Mouse (Mus musculus) hindbrain, postnatal 0 days (tissue): ENCODE results near the gene Sept9. TPM values are rescaled to one million over a fixed set of nuclear protein-coding genes. Genes with fewer than 3 reads are reported as not detected.

ENCODE experiments used
- ATAC-seq: fragments of 200-750 bp; cut with Nextera tagmentation; 2 replicates; pipeline ENCODE4 v1.8.0; 2017; ENCODE audit warnings: mild to moderate bottlenecking, moderate TSS enrichment, moderate library complexity
- DNase-seq: peaks from one replicate; pipeline ENCODE4 v3.0.0-alpha.2; 2015; ENCODE audit warnings: low spot score
- H3K27ac ChIP-seq: fragments of 300-500 bp; sonication (generic); 2 replicates; pipeline ENCODE4 v1.5.1; 2014; ENCODE audit warnings: mild to moderate bottlenecking
- H3K27me3 ChIP-seq: fragments of 300-500 bp; sonication (generic); 2 replicates; pipeline ENCODE4 v1.6.1; 2014; ENCODE audit warnings: low read length, mixed read lengths; ENCODE audit not compliant: insufficient read depth
- H3K36me3 ChIP-seq: fragments of 300-500 bp; sonication (generic); 2 replicates; pipeline ENCODE4 v1.6.1; 2014; ENCODE audit warnings: low read length, mixed read lengths; ENCODE audit not compliant: insufficient read depth
- H3K4me1 ChIP-seq: fragments of 300-500 bp; sonication (generic); 2 replicates; pipeline ENCODE4 v1.6.1; 2014; ENCODE audit warnings: antibody characterized with exemption, low read length, mixed read lengths; ENCODE audit not compliant: insufficient read depth
- H3K4me2 ChIP-seq: fragments of 300-500 bp; sonication (generic); 2 replicates; pipeline ENCODE4 v1.6.1; 2014; ENCODE audit warnings: low read depth, mild to moderate bottlenecking, low read length, moderate library complexity, mixed read lengths
- H3K4me3 ChIP-seq: fragments of 300-500 bp; sonication (generic); 2 replicates; pipeline ENCODE4 v1.5.1; 2014; ENCODE audit warnings: low read length
- H3K9ac ChIP-seq: fragments of 300-500 bp; sonication (generic); replicated peaks from 2 replicates; pipeline ENCODE4 v1.6.1; 2014; ENCODE audit warnings: mild to moderate bottlenecking, low read length, moderate library complexity, mixed read lengths
- H3K9me3 ChIP-seq: fragments of 300-500 bp; sonication (generic); 2 replicates; pipeline ENCODE4 v1.6.1; 2016; ENCODE audit warnings: low read length, mixed read lengths
- CTCF ChIP-seq: IDR thresholded peaks from 2 replicates; pipeline ENCODE4 v1.5.1; 2016; ENCODE audit warnings: antibody characterized with exemption, control low read depth, low read depth
- WGBS: fragments of 180-500 bp; shearing (Covaris S2); extraction: QIAGEN DNeasy Blood & Tissue Kit; methylation state at CpG from one replicate; pipeline ENCODE4 v1.1.7; 2014; 5-methylcytosine and 5-hydroxymethylcytosine counted together
- polyA plus RNA-seq: library from polyadenylated mRNA; unstranded; fragments of >200 nt; fragmentation: Nextera tagmentation; extraction: Ambion mirVana; gene quantifications from 2 replicates; pipeline ENCODE4 v1.2.1, GENCODE M21; 2015
- total RNA-seq: library from RNA; depleted of rRNA; stranded (reverse); fragments of >200 nt; gene quantifications from 2 replicates; pipeline ENCODE4 v1.2.3, GENCODE M21; 2014

Sept9 gene
- total and polyA plus RNA-seq, 2 experiments from 2014 or later, result 88.8 to 112 TPM

- no peak for ATAC-seq
- H3K9ac ChIP-seq, result no peak overlapping the region
- no peaks in the 10 kb centered on the region for H3K27me3 ChIP-seq
- H3K4me2 ChIP-seq, result no peak overlapping the region
- no peaks in the 10 kb centered on the region for H3K4me1 ChIP-seq
- no peak overlapping the region for H3K4me3 ChIP-seq
- no peak overlapping the region for H3K27ac ChIP-seq
- 94% methylated on average over 5 of the region's 5 CpGs for WGBS
- H3K36me3 ChIP-seq, result no peaks in the 10 kb centered on the region
- TF ChIP-seq CTCF, result no peak
- no peaks in the 10 kb centered on the region for H3K9me3 ChIP-seq
- DNase-seq, result no peak
These were observed 102.9 kb downstream of the Sept9 start for GRCm38 (mm10) chr11:117302371-117302770.

DNA sequence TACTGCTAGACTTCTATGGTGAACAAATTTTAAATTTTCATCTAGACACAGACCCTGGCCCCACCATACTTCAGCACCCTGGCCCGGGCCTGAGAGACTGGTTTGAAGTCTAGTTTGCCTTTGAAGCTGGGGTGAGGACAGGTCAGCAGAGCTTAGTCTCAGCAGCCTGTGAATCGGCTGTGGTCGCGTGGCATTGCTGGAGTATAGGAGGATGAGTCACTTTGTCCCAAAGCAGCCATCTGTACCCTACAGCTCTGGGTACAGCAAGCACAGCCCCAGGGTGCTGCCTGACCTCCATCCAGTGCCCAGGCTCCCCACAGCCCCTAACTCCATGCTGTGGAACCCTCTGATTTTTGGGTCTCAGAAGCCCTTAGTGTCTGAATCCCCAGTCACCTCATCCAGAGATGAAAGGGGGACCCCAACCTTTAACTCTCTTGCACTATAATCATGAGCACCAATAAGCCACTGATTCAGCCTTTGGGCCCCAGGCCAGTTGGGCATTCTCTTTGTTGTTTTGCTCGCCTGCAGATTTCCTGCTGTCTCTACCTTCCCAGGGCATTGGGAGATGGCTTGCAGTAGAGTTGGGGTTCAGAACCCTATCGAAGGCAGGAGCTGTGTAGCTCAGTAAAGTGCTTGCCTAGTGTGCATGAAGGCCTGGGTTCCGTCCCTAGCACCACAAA, 106.2 kb downstream of the Sept9 start:
- Histone ChIP-seq H3K36me3 (no peaks in the 10 kb centered on the region), H3K4me3 (no peak overlapping the region), H3K4me2 (no peak overlapping the region), H3K27me3 (no peaks in the 10 kb centered on the region), H3K9ac (no peak overlapping the region), H3K27ac (no peak overlapping the region), H3K9me3 (no peaks in the 10 kb centered on the region), H3K4me1 (0 out of 2 replicates have a peak, but pooled peaks cover 7% of the 10 kb centered on the region)
- WGBS, result 85% methylated on average over 7 of the region's 7 CpGs
- ATAC-seq, result no peak
- no peak for TF ChIP-seq CTCF
- DNase-seq, result no peak

- Histone ChIP-seq H3K36me3 (no peaks in the 10 kb centered on the region), H3K9ac (no peak overlapping the region), H3K4me3 (no peak overlapping the region), H3K9me3 (no peaks in the 10 kb centered on the region), H3K27me3 (no peaks in the 10 kb centered on the region), H3K4me1 (peaks cover 14% of the 10 kb centered on the region), H3K27ac (0 out of 2 replicates have a peak overlapping the region, but pooled peaks have one; percentile 20), H3K4me2 (no peak overlapping the region)
- no peak for TF ChIP-seq CTCF
- WGBS, result 74% methylated on average over 14 of the region's 14 CpGs
- DNase-seq (no peak), ATAC-seq (no peak)
These were observed 107.0 kb downstream of the Sept9 start for GRCm38 (mm10) chr11:117306311-117307088.

DNA sequence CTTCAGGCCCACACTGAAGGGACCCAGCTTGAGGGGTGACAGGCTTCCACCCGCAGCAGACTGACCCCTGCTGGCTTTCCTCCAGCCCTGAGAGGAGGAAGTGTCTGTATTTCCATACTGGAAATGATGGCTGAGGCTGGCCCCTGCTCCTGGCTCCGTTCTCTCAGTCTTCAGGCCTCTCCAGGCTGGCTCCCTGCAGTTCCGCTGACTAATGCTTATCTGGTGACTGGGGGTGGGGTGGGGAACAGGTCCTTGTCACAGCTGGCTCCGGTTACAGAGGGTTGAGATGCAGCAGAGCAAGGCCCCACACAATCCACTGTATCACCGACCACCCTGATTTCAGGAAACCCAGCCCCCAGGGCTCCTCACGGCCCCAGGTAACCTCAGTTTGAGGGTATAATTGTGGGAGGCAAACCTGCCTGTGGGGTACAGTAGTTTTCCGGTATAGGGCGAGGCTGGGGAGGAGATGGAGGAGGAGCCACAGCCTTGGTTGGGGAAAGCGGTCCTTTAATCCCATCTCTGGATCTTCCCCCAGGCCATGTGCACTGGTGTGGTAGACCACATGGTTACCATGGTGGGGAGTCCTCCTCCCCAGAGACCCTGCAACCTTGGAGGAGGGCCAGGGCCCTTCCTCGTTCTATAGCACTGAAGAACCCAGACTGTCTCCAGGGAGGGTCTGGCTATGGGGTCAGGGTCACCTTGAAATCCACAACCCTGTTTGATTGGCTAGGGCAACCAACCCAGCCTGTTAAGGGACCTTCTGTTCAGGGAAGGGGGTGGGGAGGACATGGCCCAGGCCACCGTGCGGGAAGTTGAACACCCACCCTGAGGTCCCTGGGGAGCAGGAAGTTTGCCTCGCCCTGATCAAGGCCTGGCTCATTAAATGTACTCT, 108.7 kb downstream of the Sept9 start:
- ATAC-seq, result peak; percentile 44; the same call in 1 of the 2 replicates

DNA sequence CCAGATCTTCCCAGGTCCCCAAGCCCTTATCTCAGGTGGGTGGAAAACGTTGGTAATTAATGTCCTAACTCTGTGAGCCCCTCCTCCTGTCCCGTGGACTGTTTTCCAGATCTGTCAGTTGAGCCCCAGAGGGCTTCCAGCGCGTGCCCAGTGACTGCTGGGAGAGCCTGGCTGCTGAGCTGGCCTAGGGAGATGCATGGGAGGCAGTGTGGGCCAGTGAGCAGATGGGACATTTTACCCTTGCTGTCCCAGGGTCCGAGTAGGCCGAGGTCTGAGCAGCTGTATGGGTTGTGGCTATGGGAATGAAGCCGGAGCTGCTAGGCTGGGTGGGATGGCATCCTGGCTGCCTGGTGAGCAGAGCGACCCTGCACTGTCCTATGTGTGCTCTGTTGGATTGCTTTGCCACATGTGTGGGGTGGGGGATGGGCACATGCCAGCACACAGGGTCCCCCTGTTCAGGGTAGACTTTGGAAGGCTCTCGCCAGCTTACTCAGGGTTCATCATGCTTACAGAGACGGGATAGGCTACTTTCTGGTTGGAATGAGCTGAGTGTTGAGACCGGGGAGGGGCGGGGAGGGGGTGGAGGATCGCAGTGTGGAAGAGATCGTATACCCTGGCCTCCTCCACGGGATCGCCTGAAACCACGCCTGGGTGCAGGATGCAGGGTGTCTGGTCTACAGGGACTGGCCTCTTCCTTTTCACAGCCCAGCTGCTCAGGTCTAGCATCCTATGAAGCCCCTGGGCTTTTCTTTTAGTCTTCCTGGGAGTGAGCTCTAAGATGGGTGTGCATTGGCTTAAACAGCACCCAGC, 109.9 kb downstream of the Sept9 start:
- Histone ChIP-seq H3K36me3 (no peaks in the 10 kb centered on the region), H3K9ac (no peak overlapping the region), H3K4me3 (no peak overlapping the region), H3K9me3 (no peaks in the 10 kb centered on the region), H3K4me1 (peaks cover 35% of the 10 kb centered on the region), H3K27ac (no peak overlapping the region; the same call in 1 of the 2 replicates), H3K27me3 (no peaks in the 10 kb centered on the region), H3K4me2 (no peak overlapping the region)
- WGBS, result 70% methylated on average over 17 of the region's 17 CpGs
- no peak for DNase-seq
- TF ChIP-seq CTCF, result no peak
- no peak for ATAC-seq

More for the DNA sequence above, 108.7 kb downstream of the Sept9 start:
- Histone ChIP-seq H3K4me3 (no peak overlapping the region), H3K9me3 (no peaks in the 10 kb centered on the region), H3K4me2 (no peak overlapping the region), H3K27me3 (no peaks in the 10 kb centered on the region), H3K9ac (no peak overlapping the region), H3K27ac (peak overlapping the region; percentile 26; the same call in 1 of the 2 replicates), H3K4me1 (peaks cover 25% of the 10 kb centered on the region), H3K36me3 (no peaks in the 10 kb centered on the region)
- DNase-seq, result peak; percentile 42
- peak; percentile 24; the same call in 1 of the 2 replicates for TF ChIP-seq CTCF
- 41% methylated on average over 13 of the region's 13 CpGs for WGBS

GRCm38 (mm10) chr11:117309918-117310287, 110.4 kb downstream of the Sept9 start:
- 73% methylated on average over 3 of the region's 3 CpGs for WGBS
- ATAC-seq, result no peak

More at GRCm38 (mm10) chr11:117309918-117310287, 110.4 kb downstream of the Sept9 start:
- no peak overlapping the region for H3K4me2 ChIP-seq
- H3K9me3 ChIP-seq, result no peaks in the 10 kb centered on the region
- H3K36me3 ChIP-seq, result no peaks in the 10 kb centered on the region
- no peak overlapping the region for H3K27ac ChIP-seq
- no peak for DNase-seq
- H3K9ac ChIP-seq, result no peak overlapping the region
- TF ChIP-seq CTCF, result no peak
- no peaks in the 10 kb centered on the region for H3K27me3 ChIP-seq
- H3K4me1 ChIP-seq, result peaks cover 35% of the 10 kb centered on the region
- no peak overlapping the region for H3K4me3 ChIP-seq
